Mouse (Mus musculus) right cerebral cortex, adult 2 months (tissue): Measurements from ENCODE around the gene Polr2e.

ENCODE experiments used
- DNase-seq, 2 experiments: peaks; one replicate each; pipeline ENCODE4 v3.0.0; 2021 to 2022; ENCODE audit warnings: low spot score in 2 of 2

Polr2e gene

GRCm38 (mm10) chr10:80039559-80039979, at the start of gene Polr2e:
TSS of gene Polr2e (minus strand) at chr10:80039795.
- peak; percentile 96 to 98 for DNase-seq

DNA sequence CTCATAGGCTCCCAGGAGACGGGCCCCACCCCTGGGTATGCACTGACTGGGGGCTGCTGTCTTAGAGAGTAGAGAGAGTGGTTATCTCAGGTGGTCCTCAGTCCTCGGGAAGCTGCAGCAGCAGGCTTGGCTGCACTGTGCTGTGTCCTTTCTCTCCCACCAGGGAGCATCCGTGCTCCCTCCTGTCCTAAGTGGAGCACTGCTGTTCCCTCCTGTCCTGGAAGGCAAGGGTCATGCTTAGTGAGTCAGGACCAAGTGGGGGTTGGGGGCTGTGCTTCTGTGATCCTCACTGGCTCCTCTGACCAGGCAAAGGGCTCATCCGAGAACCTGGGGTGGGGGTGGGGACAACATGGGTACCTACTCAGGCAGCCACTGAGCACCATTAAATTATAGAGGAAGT, 49.6 kb upstream of the Polr2e start:
- no peak for DNase-seq

DNA sequence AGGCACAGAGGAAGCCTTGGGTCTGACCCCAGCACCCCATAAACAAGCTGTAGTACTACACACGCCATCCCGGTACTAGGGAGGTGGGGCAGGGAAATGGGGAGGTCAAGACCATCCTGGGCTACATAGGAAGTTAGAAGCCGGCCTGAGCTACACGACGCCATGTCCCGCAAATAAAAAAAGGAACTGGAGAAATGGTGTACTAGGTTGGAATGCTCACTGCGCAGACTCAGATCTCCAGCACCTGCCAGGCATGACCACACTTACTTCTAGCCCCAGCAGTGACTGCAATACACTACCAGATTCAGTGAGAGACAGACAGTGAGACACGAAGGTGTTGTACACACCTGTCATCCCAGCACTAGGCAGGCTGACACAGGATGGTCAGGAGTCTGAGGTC, 47.9 kb upstream of the Polr2e start:
- no peak for DNase-seq

- DNase-seq, result no peak
These were observed 47.3 kb upstream of the Polr2e start for GRCm38 (mm10) chr10:80086847-80087246.

DNA sequence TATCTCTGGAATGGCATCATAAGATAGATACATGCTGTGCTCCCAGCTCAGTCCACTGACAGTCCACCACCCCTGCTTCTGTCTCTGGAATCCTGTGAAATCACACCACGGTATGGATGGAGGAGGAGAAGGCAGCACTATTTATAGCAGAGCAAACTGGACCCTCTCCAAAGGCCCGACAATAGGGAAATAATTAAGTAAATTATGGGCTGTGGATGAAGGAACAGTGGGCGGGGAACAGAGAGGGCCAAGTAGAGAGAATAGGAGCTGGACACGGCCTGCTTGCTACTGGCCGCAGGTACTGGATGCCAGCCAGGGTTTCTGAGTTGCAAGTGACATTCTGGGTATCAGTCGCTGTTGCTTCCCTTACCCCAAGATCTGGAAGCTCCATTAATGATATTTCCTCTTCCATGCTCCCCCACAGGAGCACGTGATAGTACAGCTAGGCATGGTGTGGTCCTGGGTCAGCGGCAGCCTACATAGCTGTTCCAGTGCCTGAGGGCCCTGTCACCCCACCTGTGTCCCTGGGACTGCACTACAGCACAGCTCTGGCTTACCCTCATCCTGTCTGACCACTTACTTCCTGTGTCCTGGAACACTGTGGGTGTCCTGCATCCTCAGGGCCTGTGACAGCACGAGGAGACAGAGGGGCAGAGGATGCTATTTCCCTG, 45.4 kb upstream of the Polr2e start:
- peak; percentile 37 to 48 for DNase-seq

GRCm38 (mm10) chr10:80081075-80081474, 41.5 kb upstream of the Polr2e start:
- no peak for DNase-seq

DNA sequence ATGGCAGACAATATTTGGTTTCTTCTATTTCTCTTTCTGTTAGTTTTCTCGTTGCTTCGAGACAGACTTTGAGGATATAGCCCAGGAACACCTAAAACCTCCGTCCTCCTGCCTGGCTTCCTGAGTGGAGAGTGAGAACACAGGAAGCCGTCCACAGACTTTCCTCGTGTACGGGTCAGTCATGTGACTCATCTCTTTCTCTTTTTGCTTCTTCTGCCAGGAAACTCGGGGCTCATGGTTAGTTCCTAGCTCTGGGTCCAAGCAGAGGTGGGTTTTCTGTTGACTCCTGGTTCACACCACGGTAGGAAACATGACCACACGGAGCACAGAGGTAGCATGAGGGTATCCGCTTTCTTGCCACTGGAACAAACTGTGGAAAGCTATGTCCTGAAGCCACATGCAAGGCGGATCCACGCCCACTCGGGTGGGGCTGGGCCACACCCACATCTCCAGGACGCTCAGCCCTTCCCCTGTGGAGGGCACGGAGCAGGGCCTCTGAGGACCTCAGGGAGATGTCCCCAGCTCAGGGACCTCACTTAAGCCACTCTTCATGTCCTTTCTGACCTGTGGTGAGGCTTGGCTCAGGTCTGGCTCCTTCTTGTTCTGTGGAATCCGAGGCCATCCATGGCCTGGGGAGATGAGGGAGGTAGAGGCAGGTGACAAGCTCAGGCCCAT, 40.9 kb upstream of the Polr2e start:
- no peak for DNase-seq

- DNase-seq, result no peak
These were observed 38.8 kb upstream of the Polr2e start for GRCm38 (mm10) chr10:80078366-80078765.

DNA sequence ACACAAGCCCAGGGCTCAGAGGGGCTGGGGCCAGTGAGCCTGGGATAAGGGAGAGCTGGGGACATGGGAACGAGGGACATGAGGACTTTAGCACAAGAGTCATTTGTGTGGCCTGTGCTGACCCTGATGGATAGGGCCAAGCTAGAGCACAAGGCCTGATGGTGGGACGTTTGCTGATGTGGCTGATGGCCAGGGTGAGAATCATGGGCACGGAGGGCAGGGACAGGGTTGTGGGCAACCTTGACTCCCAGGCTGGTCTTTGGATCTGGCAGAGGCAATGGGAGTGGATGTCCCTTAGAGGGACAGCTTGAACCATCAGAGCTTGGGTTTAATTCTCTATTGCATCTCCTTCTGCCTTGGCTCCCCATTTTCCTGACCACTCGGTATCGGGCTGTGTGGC, 37.7 kb upstream of the Polr2e start:
- no peak for DNase-seq

- DNase-seq, result no peak
These were observed 36.8 kb upstream of the Polr2e start for GRCm38 (mm10) chr10:80076386-80076785.

DNA sequence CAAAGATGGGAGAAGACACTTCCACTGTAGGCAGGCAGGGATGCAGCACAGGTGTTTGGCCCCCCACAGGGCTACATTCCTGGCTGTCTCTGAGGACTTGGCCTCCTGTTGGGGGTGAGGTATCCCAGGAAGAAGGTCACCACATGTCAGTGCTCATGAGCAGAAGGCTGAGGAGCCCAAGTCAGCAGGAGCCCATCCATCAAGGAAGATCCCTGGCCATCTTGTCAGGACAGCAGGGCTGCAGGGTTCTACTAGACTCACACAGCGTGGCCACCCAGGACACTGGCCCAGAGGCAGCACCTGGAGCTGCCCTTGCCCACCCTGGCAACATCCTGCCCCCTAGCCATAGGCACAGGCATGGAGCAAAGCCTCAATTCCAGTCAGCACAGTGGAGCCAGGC, 36.3 kb upstream of the Polr2e start:
- DNase-seq, result no peak

- DNase-seq, result peak; percentile 31 to 49
These were observed 35.4 kb upstream of the Polr2e start for GRCm38 (mm10) chr10:80074813-80075601.

DNA sequence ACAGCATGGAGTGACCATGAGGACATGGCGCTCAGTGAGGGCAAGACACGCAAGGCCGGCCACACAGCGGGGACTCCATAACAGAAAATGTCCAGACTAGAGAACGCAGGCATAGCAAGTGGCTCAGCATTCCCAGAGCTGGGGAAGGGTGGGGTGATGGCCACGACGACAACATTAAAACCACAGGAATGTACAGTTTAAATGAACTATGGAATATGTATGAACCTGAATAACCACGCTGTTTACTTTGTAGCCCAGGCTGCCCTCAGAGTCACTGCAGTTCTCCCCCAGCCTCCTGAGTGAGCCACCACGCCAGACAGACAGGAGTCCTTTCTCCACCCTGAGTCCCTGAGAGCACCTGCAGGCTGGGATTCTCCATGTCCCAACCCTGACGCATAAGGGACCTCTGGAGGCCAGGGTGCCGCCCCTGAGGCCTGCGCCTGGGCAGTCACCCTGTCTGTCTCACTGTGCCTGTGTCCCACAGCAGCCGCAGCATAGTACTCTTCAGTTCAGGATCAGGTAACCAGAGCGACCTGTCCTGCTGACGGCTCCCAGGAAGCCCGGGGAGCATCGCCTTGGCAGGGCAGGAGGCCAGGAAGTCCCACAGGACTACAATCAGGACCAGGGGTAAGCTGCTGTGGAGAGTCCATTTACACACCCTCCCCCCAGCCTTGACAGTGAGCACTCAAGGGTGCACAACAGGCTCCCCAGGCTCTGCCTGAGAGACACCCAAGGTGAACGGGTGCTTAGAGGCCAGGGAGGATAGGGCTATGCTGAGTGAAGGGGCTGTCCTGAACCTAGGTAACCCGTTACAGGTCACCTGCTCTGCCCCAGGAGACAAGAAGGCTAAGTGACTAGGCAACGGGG, 33.3 kb upstream of the Polr2e start:
- DNase-seq, result no peak

DNA sequence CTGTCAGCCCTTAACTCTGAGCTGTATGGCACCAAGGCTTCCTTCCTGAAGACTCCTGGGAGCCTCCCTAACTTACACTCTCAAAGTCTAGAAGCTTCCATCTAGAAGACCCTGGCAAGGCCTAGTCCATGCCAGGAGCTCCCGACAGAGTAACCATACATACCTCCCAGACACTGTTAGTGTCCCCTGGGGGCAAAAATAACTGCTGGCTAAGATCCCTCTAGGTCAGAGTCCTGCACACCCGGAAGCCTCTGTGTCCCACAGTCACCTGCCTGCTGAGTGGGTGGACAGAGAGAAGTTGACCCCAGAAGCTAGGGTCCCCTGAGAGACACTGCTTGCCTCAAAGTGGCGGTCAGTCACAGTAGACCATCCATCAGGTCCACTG, 31.9 kb upstream of the Polr2e start:
- no peak for DNase-seq

DNA sequence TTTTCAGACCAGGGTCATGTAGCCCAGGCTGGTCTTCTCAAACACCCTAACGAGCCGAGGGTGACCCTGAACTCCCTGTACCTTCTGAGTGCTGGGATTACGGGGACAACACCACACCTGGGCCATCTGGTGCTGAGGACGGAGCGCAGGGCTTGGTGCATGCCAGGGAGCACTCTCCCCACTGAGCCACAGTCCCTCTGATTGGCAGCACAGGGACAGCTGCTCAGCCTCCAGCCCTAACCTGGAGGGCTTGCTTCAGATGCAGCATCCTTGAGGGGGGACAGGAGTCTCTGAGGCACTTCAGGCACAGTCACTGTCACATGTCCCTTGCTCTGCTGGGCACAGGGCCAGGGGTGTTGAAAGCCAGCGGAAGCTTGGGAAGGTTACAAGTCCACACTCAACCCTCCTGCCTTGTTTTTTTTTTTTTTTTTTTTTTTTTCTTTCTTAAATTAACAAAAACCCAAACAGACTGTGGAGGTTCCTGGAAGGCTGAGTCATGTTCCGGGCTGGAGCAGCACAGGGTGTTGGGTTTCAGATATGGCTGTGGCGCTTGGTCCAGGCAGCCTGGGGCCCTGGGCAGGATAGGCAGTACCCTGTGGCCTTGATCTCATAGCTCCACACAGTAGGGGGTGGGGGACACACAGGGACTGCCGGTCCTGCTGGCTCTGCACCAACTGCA, 31.4 kb upstream of the Polr2e start:
- DNase-seq, result peak; percentile 73 to 74

GRCm38 (mm10) chr10:80069948-80070450, 30.4 kb upstream of the Polr2e start:
- DNase-seq, result no peak

- no peak for DNase-seq
These were observed 29.7 kb upstream of the Polr2e start for GRCm38 (mm10) chr10:80069251-80069650.

DNA sequence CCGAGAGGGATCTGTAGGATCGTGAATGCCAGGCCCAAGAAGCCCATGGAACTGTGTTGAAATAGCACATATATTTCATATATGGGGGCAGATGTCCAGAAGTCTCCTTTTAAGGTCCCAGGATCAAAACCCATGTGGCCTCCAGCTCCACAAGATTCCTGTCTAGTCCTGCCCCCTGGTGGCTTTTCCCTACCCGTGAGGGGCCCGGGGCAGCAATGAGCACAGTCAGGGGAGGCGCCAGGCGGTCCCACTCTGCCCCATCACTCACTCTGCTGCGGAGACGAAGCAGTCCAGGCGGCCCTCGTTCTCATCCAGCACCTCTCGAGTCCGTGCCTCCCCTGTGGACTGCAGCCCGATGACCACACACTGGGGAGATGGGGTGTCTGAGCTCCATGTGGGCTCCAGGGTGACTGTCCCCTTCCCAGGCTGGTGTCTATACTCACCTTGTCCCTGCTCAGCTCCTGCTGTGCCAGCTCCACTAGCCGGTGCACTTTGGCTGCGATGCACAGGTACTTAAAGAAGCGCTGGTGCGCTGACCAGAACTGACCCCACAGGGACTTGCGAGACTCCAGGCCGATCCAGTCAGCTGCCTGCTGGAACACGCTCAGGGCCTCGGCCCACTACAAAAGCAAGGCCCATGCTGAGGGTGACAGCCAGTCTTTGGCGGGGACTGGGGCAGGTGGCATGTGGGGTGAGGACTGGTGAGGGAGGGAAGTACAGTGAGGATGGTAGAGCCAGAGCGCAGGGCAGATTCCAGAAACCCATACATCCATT, 24.5 kb upstream of the Polr2e start:
- no peak for DNase-seq

DNA sequence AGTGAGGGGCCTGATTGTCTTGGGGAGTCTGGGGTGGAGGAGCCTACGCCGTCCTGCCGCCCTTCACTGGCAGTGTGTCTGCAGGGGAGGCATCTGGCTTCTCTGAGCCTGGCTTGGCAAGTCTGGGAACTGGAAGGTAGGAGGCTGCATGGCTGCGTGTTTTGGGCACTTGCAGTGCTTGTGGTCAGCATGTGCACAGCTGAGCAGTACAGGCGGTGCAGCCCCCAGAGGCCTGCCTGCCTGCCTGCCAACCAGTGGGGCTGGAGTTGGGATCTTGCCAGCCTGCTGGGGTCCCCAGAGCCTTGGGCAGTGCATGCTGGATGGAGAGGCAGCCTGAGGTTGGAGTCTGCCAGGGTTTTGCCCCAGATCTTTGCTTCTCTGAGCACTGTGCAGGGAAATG, 23.5 kb upstream of the Polr2e start:
- DNase-seq, result no peak

- DNase-seq, result no peak
These were observed 18.2 kb upstream of the Polr2e start for GRCm38 (mm10) chr10:80057683-80058326.
